Mouse (Mus musculus) layer of hippocampus, adult 8-10 months (tissue): ENCODE data around the gene Clcf1. TPM values are rescaled to one million over a fixed set of nuclear protein-coding genes. Genes with fewer than 3 reads are reported as not detected.
A peak's percentile ranks its signal among the peaks of the same experiment; 100 is the strongest.
"Not testable (repeated sequence)": the region's sequence is repeated elsewhere in the genome, so short reads cannot be mapped to it uniquely, and the experiment has no call there.

Experiments used
- DNase-seq, 2 experiments: peaks; one replicate each; pipeline ENCODE4 v3.0.0; 2022; ENCODE audit warnings: low spot score in 2 of 2
- microRNA-seq, 2 experiments: library from miRNA; unstranded; fragments of <30 nt; microRNA quantifications; one replicate each; pipeline ENCODE4 v1.2.0; 2022
- total RNA-seq, 4 experiments: library from RNA; stranded (reverse); gene quantifications; 2 replicates each; pipeline ENCODE4 v1.2.4; 2022

The Clcf1 gene
- total RNA-seq, 4 experiments from 2014 or later: 0.70 to 3.3 (median 1.9) TPM

GRCm38 (mm10) chr19:4247010-4247409 lies 33.0 kb downstream of the Clcf1 start:
- no peak for DNase-seq

- DNase-seq: not testable (repeated sequence)
Measured at GRCm38 (mm10) chr19:4248683-4249082, 34.6 kb downstream of the Clcf1 start.

GRCm38 (mm10) chr19:4254230-4254629 lies 40.2 kb downstream of the Clcf1 start:
- no peak for DNase-seq

- no peak for DNase-seq
Measured at GRCm38 (mm10) chr19:4255583-4256162, 41.6 kb downstream of the Clcf1 start.

- DNase-seq: peak; percentile 89 to 95
Measured at GRCm38 (mm10) chr19:4257216-4257896, 43.3 kb downstream of the Clcf1 start.

- DNase-seq: no peak
Measured at GRCm38 (mm10) chr19:4257897-4258252, 43.8 kb downstream of the Clcf1 start.

DNA sequence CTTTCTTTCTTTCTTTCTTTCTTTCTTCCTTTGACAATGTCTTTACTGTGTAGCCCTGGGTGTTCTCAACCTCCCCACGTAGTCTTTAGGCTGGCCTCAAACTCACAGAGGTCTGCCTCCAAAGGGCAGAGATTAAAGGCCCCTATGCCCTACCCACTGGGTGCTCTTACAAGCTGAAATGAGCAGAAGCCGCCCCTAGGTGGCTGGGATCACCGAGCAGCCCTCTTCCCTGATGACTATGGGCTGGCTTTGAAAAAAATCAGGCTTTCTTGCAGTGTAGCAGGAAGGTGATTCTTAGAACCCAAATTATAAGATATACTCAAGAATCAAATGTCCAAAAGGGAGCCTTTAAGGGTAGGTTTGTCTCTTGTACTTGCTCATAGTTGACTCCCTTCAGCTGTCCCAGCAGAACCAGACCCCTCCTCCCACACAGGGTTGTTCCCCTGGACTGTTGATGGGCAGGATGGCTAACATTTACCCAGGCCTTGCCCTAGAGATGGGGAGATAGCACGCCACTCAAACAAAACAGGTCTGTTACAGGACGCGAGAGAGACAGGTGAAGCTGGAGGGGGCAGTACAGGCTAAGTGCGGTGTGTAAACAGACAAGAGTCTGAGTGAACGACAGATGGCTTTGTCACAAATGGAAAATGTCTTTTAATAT lies 47.1 kb downstream of the Clcf1 start:
- DNase-seq: no peak

DNA sequence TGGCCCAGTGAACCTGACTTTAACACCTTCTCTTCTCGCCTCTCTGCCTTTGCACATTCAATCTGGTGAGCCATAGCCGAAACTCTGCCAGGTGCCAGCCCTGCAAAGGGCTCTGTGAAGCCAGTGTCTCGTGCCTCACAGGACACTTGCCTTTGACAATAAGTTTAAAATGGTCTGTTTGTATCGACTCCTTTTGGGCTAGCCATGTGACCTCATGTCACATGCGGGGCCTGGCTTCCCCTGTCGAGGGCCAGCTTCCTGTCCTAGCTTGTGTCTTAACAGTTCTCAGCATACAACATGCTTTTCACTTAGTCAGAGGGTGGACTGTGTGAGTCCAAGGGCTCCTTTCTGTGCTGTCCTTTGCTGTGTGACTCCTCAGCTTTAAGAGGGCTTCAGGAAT lies 48.7 kb downstream of the Clcf1 start:
- no peak for DNase-seq

DNA sequence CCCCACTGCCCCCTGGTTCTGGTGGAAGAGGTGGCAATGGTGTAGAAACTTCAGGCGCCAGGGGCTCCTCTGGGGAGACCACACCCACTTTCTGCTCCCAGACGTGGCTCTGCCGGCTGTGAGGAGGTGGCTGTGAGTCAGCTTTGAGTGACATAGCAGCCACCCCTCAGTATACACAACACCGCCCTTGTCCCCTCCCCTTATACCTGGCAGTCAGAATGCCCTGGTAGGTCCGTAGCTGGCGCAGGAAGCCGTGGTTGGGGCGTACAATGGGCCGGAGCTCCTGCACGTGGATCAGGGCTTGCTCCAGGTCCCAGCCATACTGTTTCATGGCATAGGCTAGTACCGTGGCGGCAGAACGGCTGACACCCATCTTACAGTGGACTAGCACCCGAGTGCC lies 49.7 kb downstream of the Clcf1 start:
- DNase-seq: no peak

GRCm38 (mm10) chr19:4264171-4264780 lies 50.2 kb downstream of the Clcf1 start:
- DNase-seq: no peak

DNA sequence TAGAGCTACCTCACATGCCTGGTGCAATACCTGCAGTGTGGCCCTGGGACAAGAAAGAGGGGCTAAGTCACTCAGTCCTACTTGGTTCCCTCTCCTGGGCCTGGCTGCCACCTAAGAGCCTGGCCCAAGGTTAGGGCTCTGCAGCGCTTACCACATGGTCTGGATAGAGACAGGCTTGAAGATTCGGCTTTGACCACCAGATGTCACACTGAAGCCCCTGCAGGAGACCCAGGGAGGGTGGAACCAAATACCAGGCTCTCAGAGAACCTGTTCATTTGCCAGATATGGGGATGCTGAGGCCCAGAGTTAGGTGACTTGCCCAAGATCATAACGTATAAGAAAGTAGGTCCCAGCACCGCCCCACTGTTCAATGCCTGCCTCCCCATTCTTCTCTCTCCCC lies 51.9 kb downstream of the Clcf1 start:
- no peak for DNase-seq

GRCm38 (mm10) chr19:4268566-4269361 lies 54.7 kb downstream of the Clcf1 start, which contains the start of gene Ssh3:
TSS of gene Ssh3 (minus strand) at chr19:4269180.
- peak; percentile 56 to 58 for DNase-seq

DNA sequence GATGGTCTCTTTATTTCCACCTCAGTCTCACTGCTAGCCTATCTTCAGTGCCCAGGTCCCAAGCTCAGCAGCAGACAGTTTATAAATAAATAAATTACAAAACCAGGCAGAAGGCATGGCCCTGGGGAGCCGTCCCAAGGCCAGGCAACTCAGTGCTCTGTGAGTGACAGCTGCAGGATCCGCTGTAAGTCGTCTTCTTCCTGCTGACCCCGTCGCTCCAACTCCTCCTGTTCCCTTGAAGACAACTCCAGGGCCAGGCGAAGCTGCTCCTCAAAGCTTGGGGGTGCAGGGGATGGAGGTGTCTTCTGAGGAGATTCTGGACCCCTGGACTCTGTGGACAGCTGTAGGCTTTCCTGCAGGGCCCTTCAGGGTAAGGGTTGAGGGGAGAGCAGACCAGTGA lies 56.1 kb downstream of the Clcf1 start:
- DNase-seq: no peak

DNA sequence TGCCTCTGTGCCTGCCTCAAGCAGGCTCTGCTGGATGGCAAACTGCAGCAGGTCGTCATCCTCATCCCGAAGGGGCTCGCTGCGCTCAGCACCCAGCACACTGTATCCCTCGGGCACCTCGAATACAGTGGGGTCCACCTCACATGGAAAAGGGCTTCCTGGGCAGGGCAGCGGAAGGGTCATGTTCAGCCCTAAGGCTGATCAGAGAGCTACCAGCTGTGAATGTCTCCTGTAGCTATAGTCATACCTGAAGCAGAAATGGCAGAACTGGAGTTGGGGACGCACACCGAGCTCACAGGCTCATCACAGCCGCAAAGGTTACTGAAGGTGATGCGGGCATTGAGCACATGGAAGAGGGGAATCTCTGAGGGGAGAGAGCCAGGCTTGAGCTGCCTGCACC lies 56.9 kb downstream of the Clcf1 start:
- DNase-seq: no peak

Small RNAs within 50 kb of the gene (microRNA-seq; reads per million reads assigned to microRNA genes)
- gene Gm26115 (0 reads per million in 2 experiments), gene Mir6985 (4.0 to 7.7 reads per million in 2 experiments)

Other genes with a start within 250 kb of the Clcf1 start
- gene Aldh3b2, start 241.9 kb upstream of the Clcf1 start, total RNA-seq: 1 to 10 TPM in 2 of 4 experiments, under 1 TPM in 2; 0.47 to 1.3 (median 0.90) TPM
- gene Acy3, start 227.7 kb upstream of the Clcf1 start, total RNA-seq: 1 to 10 TPM; 1.5 to 2.7 (median 1.7) TPM
- gene Tbx10, start 221.5 kb upstream of the Clcf1 start, total RNA-seq: not detected
- 1 to 10 TPM; 7.7 to 9.4 (median 8.7) TPM for gene Nudt8, start 213.7 kb upstream of the Clcf1 start, total RNA-seq
- gene Gm49405, start 213.6 kb upstream of the Clcf1 start, total RNA-seq: 1 to 10 TPM in 3 of 4 experiments, under 1 TPM in 1; 0.86 to 2.4 (median 1.7) TPM
- 1 to 10 TPM; 1.6 to 3.5 (median 3.0) TPM for gene Doc2g, start 210.9 kb upstream of the Clcf1 start, total RNA-seq
- gene Ndufv1, start 201.4 kb upstream of the Clcf1 start, total RNA-seq: 100 to 1,000 TPM; 246 to 277 (median 263) TPM
- gene Gstp1, start 176.3 kb upstream of the Clcf1 start, total RNA-seq: 100 to 1,000 TPM; 395 to 468 (median 434) TPM
- 10 to 100 TPM; 44.8 to 75.0 (median 48.9) TPM for gene Gstp2, start 168.2 kb upstream of the Clcf1 start, total RNA-seq
- gene Gstp3, start 154.7 kb upstream of the Clcf1 start, total RNA-seq: not detected
- not detected for gene Cabp2, start 132.7 kb upstream of the Clcf1 start, total RNA-seq
- 10 to 100 TPM; 27.6 to 38.9 (median 31.5) TPM for gene Cdk2ap2, start 117.1 kb upstream of the Clcf1 start, total RNA-seq
- 100 to 1,000 TPM; 180 to 200 (median 193) TPM for gene Pitpnm1, start 114.2 kb upstream of the Clcf1 start, total RNA-seq
- gene Aip, start 88.4 kb upstream of the Clcf1 start, total RNA-seq: 100 to 1,000 TPM; 117 to 127 (median 123) TPM
- gene Gpr152, start 74.5 kb upstream of the Clcf1 start, total RNA-seq: under 1 TPM in 1 of 4 experiments, not detected in 3; 0.07 TPM
- gene Cabp4, start 70.2 kb upstream of the Clcf1 start, total RNA-seq: under 1 TPM in 1 of 4 experiments, not detected in 3; 0.68 TPM
- gene Coro1b, start 65.6 kb upstream of the Clcf1 start, total RNA-seq: 10 to 100 TPM; 83.8 to 99.0 (median 98.2) TPM
- gene Ptprcap, start 60.6 kb upstream of the Clcf1 start, total RNA-seq: 1 to 10 TPM; 1.3 to 4.4 (median 1.6) TPM
- gene Rps6kb2, start 50.9 kb upstream of the Clcf1 start, total RNA-seq: 10 to 100 TPM; 30.1 to 44.3 (median 41.1) TPM
- gene Carns1, start 38.8 kb upstream of the Clcf1 start, total RNA-seq: 10 to 100 TPM in 1 of 4 experiments, 1 to 10 TPM in 3; 6.3 to 10.1 (median 8.9) TPM
- gene Tbc1d10c, start 23.0 kb upstream of the Clcf1 start, total RNA-seq: 1 to 10 TPM in 3 of 4 experiments, under 1 TPM in 1; 0.66 to 2.0 (median 1.4) TPM
- gene Ppp1ca, start 22.2 kb upstream of the Clcf1 start, total RNA-seq: 100 to 1,000 TPM; 255 to 271 (median 266) TPM
- 10 to 100 TPM in 2 of 4 experiments, 1 to 10 TPM in 2; 8.7 to 11.6 (median 9.7) TPM for gene Rad9a, start 12.6 kb upstream of the Clcf1 start, total RNA-seq
- not detected for gene AC109138.7, start 119 bp downstream of the Clcf1 start, total RNA-seq
- 10 to 100 TPM; 13.3 to 25.1 (median 18.5) TPM for gene Pold4, start 17.7 kb downstream of the Clcf1 start, total RNA-seq
- 10 to 100 TPM; 64.8 to 79.5 (median 68.0) TPM for gene Ssh3, start 54.9 kb downstream of the Clcf1 start, total RNA-seq
- 10 to 100 TPM; 60.3 to 77.2 (median 67.3) TPM for gene Ankrd13d, start 68.9 kb downstream of the Clcf1 start, total RNA-seq
- 100 to 1,000 TPM; 174 to 191 (median 186) TPM for gene Grk2, start 92.0 kb downstream of the Clcf1 start, total RNA-seq
- 10 to 100 TPM; 79.2 to 87.3 (median 84.4) TPM for gene Kdm2a, start 184.0 kb downstream of the Clcf1 start, total RNA-seq
- gene Rhod, start 225.2 kb downstream of the Clcf1 start, total RNA-seq: 1 to 10 TPM in 1 of 4 experiments, under 1 TPM in 3; 0.74 to 1.1 (median 0.85) TPM